Mouse (Mus musculus): ENCODE results near the gene Kif16b.

GRCm38 (mm10) chr2:142902905-142903895 is 1.9 kb upstream of the Kif16b start:
- TF ChIP-seq CTCF (IDR thresholded peaks at IDR 0.05; ENCODE audit: low read depth, low read length) (no peak), GATA1 (IDR thresholded peaks at IDR 0.05; ENCODE audit: borderline replicate concordance, low read length) (no peak)

Data from G1E (cell line).